Mouse (Mus musculus): Measurements from ENCODE around the gene Icos.

The Icos gene

GRCm38 (mm10) chr1:61039310-61039709 is 61.6 kb downstream of the Icos start:
- DNase-seq (ENCODE audit: low spot score), result no peak

- peak; percentile 7 for DNase-seq (ENCODE audit: low spot score)
Observed at GRCm38 (mm10) chr1:61040401-61040800, 62.7 kb downstream of the Icos start.

GRCm38 (mm10) chr1:61042842-61043241 is 65.1 kb downstream of the Icos start:
- DNase-seq (ENCODE audit: low spot score), result no peak

GRCm38 (mm10) chr1:61046055-61046705 is 68.5 kb downstream of the Icos start:
- no peak for DNase-seq (ENCODE audit: low spot score)

GRCm38 (mm10) chr1:61047336-61047735 is 69.6 kb downstream of the Icos start:
- DNase-seq (ENCODE audit: low spot score), result no peak
